Mouse (Mus musculus) left cerebral cortex, postnatal 25 days (tissue): Measurements from ENCODE around the gene Micu1. TPM values are rescaled to one million over a fixed set of nuclear protein-coding genes. Genes with fewer than 3 reads are reported as not detected.

Experiments used
- DNase-seq, 2 experiments: peaks; one replicate each; pipeline ENCODE4 v3.0.0; 2022; ENCODE audit warnings: low spot score in 2 of 2, mixed read lengths in 1 of 2
- intact Hi-C: fragments of 180-260 bp; cut with DNase I; formaldehyde crosslinking; loops from one replicate; pipeline ENCODE4 v1.15.1; 2025
- total RNA-seq, 2 experiments: library from RNA; stranded (reverse); gene quantifications; 2 replicates each; pipeline ENCODE4 v1.2.3; 2021

Gene Micu1
- total RNA-seq, 2 experiments from 2014 or later: 83.7 to 86.1 TPM

DNA sequence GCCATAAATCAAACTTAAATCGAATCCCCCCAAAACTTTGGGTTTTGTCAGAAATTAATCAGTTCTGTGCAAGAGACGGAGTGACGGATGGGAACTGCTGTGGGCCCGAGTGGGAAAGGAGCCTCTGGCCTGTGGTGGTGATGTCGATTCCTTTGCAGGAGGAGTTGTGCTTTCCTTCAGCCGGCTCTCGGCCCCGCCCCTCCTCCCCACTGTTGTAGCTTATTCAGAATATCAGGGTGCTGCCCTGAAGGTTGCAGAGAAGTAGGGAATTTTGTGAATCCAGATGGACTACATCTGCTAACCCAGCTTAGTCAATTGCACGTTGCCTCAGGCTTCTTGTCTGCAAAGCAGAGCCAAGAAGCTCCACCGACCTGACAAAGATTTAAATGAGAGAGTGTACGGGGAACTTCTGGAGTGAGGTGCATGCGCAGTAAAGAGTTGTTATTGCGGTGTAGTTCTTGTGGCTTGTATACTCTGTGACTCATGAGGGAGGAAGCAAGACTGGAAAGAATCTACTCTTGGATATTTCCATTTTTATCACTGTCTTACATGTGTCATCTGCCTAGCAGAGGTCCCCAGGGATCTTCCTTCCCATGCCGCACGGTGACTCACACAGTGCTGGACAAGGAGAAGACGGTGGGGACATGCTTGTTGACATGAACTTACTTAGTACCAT, 123.0 kb downstream of the Micu1 start:
- peak in 1 of 2 experiments; percentile 80 for DNase-seq
- intact Hi-C loops: no loop called here

DNA sequence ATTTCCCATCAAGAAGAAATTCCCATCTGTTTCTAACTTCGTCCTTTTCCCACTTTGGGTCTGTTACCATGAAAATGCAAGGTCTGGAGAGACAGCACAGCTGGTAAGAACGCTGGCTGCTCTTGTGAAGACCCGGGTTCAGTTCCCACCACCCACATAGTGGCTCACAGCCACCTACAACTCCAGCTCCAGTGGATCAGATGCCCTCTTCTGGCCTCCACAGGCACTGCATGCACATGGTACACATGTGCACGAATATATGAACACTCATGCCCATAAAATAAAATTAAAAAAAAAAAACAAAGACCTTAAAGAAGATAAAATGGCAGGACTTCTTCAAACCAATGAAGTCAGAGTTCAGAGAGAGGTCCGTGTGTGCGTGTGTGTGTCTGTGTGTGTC, 127.6 kb downstream of the Micu1 start:
- no peak for DNase-seq
- intact Hi-C loops: no loop called here

DNA sequence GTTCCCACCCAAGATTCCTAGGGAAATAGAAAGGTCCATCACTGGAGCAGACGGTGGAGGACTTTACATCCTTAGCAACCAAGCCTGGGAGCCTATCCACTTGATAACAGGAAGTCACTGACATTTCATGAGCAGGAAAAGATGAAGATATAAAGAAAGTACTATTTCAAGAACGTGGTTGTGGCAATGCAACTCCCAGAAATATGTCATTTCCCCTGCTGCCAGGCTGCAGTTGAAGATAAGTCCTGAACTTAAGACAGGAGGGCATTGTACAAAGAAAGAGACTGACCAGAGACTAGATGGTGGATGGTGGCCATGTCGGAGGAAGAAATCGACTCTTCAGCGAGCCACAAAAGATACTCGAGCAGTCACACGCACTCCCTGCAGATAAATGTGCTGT, 129.7 kb downstream of the Micu1 start:
- intact Hi-C loops: no loop called here
- DNase-seq: no peak

DNA sequence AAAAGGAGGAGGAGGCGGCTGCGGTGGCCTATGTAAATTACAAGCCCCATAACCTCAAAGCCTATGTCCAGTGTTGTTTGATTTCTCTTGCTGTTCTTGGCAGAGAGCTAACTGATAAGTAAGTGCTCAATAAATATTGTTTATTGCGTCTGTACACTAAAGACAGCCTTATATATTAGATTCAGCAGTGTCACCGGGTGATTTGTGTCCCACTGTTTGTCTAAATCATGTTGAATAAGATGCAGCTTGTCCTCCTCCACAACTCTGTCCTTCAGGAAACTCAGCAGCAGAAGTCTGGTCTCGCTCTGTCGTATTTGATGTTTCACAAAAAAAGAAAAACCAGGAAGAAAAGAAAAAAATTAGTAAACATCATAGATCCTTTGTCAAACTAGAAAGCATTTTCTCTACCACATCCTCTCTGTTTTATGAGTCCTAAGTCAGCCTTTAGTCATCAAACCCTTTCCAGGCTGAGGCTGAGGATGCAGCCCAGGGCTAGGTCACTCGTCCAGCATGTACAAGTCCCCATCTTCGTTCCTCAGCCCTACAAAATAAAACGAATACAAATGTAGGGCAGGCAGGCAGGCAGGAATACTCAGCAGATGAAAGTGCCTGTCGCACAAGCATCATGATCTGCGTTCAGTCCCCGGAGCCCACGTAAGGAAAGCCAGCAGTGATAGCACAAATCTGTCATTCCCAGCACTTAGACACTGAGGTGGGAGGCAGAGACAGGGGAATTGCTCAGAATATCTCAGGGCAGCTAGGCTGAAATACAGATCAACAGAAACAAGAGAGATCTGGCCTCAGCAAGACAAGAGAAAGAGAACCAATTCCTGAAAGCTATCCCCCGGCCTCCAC, 133.3 kb downstream of the Micu1 start:
- intact Hi-C loops: no loop called here
- DNase-seq: peak in 1 of 2 experiments; percentile 49

DNA sequence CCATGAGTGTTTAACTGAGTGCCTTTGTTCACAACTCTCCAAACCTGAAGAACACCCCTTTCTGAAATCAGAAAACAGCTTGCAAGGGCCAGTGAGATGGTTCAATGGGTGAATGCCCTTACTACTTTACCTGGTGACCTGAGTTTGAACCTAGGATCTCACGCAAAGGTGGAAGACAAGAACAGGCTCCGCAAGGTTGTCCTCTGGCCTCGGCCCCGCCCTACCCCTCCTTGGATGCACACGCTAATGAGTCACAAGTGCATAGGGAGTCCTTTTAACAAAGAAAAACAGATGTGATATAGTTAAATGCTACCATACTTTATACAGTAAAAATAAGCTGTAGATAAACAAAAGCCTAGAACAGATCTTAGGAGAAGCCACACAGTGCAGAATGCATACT, 135.2 kb downstream of the Micu1 start:
- no peak for DNase-seq
- intact Hi-C loops: no loop called here

DNA sequence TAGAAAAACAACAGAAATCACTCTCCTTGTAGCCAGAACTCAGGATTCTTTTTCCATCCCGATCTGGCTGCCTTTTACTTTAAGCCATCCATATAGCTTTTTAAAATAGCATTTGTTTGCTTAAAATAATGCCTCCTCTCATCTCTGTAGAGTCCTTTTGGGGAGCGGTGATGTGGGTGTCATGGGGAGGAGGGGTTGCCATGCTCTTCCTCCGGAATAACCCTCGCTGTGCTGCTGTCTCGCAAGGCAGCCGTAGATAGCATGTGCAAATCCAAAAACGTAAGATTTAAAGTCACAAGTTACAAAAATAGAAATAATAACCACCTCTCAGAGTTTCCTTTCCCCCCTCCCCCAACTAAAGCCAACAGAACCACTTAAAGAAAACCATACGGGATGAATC, 139.2 kb downstream of the Micu1 start:
- DNase-seq: peak in 1 of 2 experiments; percentile 79
- intact Hi-C loops: loop anchor here (5.0 kb wide), 2 partner anchors 139 to 249 kb away; partner anchors contain the start of gene Micu1

DNA sequence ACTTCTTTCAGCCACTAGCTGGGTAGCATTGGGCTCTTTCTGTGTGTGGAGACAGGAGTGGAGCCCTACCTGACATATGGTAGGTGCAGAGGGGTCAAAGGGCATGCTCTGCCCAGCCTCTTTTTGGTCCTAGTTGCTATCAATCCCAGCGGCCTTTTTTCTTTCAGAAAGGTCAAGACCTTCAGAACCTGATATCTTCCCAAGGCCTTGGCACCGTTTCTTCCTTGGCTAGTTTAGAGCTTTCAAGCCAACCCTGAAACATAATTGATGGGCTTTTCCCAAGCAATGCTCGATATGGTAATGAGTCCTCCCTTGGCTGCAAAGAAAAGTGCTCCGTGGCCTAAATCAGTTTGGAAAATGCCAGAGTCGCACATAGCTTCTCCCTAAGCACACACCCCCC, 140.8 kb downstream of the Micu1 start:
- intact Hi-C loops: loop anchor here (5.0 kb wide), 2 partner anchors 141 to 251 kb away; partner anchors contain the start of gene Micu1
- DNase-seq: no peak

DNA sequence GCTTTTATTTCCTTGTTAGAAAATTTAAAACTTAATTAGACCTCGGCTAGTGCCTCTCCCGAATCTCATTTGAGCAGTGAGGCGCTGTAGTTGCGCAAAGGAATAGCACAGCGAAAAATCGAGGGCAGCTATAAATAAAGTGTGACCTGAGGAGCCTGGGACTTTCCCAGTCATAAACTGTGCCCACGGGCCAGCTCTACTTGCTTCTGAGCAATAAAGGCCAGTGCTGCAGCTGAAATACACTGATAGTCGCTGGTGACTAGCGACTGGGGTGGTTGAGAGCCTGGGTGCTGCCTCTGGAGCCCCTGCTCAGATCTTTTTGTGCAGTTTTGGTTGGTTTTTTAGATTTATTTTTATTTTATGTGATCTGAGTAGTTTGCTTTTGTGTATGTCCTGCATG, 142.4 kb downstream of the Micu1 start:
- intact Hi-C loops: loop anchor here (5.0 kb wide), 2 partner anchors 142 to 252 kb away; partner anchors contain the start of gene Micu1
- no peak for DNase-seq

DNA sequence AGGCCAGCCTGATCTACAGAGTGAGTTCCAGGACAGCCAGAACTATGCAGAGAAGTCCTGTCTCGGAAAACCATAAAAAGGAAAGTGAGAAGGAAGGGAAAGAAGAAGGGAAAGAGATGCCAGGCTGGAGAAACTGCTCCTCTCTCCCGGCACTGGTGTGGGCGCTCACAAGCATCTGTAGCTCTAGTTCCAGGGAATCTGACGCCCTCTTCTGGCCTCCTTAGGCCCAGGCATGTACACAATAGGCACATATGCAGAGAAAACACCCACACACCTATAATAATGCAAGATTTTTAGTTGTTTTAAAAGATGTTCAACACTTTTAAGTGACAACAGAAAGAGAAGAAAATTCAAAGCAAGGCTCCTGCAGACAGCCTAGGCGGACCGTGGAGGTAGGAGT, 144.1 kb downstream of the Micu1 start:
- intact Hi-C loops: no loop called here
- peak; percentile 54 to 85 for DNase-seq

DNA sequence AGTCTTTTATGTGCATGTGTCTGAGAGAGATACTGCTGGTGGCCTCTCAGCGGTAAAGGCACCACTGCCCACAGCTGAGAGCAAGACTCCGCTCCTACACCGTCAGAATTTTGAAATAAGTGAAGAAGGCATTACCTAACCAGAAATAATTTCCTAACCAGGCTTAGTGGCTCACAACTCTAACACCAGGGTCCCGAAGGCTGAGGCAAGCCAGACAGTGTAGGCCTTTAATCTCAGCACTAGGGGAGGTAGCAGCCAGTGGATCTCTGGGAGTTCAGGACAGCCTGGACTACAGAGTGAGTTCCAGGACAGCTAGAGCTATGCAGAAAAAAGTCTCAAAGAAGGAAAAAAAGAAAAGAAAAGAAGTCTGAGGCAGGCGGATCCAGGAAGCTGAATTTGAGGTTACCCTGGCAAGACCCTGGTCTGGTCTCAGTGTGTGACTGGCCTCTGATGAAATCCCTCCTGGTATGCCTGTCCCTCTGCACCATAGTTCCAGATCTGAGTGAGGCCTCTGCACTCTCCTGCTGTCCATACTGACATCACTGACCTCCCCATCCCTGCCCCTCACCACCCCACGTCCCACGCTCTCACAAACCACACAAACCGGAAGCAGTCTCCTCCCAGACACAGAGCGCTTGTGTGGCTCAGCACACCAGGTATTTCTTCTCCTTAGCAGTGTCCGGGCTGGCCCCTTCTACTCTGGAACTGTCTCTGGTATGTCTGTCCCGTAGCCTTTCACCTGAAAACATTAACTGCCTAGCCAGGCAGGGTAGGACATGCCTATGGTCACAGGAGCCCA, 146.0 kb downstream of the Micu1 start:
- intact Hi-C loops: no loop called here
- no peak for DNase-seq

DNA sequence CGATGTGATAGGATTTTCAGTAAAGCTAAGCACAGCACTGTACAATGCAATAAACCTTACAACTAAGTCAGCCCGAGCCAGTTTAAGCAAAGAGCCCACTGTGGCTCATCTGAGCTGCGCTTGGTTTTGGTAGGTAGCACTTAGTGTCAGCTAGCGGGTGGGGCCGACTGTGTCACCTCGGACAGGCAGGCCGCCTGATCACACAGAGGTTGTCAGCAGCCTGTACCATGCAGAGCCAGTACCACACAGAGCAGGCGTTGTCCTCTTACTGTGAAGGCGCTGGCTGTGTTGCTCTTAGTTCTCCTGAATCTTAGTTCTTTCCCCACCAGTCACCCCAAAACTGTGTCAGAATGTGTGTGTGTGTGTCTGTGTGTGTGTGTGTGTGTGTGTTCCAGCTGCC, 146.7 kb downstream of the Micu1 start:
- intact Hi-C loops: no loop called here
- no peak for DNase-seq

DNA sequence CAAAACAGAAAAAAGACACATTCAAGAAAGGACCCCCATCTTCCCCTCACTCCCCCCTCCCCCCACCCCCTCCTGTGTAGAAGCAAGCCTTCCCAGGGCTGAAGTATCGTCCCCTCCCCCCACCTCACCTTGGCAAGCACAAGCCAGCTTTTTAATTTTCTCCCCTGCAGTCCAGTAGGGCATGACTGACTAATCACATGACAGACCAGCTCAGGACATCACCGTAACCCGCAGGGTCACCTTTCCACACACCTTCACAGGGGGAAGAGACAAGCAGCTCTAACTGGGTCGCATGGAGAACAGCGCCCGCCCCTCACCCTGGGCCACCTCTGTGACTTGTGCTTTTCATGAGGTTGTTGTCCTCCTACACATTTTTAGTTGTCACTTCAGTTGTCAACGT, 147.1 kb downstream of the Micu1 start:
- intact Hi-C loops: no loop called here
- no peak for DNase-seq

DNA sequence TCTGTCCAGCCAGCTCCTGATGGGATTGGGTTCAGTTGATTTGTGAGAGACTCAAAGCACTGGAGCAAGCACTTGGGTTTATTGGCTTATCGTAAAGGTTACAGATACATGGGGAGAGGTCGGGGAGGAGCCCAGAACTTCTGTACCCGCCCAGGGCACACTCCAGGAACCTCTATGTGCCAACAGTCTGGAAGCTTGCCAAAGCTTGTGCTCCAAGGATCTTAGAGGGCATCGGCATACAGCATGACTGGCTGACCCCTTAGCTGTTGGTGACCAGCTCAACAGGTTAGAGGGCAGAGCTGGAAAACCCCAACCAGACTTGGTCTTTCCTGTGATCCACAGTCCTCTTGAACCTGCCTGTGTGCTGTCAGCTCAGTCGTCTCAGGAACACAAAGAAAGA, 154.9 kb downstream of the Micu1 start:
- no peak for DNase-seq
- intact Hi-C loops: no loop called here

DNA sequence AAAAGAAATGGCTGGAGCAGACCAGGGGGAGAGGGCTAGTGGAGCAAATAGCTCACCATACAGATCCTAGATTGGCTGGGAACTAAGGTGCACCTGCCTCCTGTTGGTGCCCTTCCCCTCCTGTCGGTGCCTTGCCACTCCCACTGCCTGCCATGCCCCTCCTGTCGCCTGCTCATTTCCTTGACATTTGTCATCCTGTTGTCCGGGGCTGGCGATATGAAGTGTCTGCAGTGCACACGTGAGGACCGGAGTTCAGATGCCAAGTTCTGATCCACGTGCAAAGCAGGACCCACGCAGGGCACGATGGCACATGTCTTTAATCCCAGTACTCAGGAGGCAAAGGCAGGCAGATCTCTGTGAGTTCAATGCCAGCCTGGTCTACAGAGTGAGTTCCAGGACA, 158.4 kb downstream of the Micu1 start:
- no peak for DNase-seq
- intact Hi-C loops: no loop called here

DNA sequence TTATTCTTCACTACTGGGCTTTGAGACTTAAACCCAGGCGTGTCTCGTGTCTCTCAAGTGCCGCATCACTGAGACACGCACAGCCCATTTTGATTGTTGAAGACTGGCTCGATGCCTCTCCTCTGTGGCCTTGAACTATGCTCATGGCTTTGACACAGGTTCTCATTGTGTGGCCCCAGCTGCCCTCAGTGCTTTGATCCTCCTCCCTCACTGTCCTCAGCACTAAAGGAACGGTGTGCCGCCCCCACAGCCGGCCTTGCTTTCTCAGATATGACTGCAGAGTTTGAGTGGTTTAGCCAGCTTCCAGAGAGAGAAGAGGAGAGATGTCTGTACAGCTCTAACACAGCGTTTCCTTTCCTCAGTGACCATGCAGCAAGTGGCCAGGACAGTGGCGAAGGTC, 158.9 kb downstream of the Micu1 start:
- intact Hi-C loops: no loop called here
- no peak for DNase-seq

DNA sequence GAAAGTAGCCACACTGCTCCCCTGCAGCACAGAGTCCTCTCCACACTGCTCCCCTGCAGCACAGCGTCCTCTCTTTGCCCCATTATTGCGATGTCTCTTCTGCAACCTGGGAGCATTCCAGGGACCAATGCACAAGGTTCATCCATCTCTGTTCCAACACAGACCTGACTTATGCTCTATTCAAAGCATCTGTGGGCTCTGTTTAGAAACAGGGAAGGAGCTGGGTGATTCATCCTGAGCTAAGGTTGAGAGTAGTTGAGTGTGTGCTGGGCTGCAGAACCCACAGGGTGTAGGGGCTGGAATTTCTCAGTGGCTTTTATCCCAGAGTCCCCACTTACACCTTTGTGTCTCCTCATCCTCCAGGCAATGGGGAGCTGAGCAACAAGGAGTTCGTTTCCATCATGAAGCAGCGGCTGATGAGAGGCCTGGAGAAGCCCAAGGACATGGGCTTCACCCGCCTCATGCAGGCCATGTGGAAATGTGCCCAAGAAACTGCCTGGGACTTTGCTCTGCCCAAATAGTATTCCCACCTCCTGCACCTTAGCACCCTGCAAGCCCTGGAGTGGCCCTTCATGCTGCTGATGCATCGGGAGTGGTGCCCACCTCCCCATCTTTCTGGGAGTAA, 160.7 kb downstream of the Micu1 start:
- DNase-seq: no peak
- intact Hi-C loops: no loop called here

DNA sequence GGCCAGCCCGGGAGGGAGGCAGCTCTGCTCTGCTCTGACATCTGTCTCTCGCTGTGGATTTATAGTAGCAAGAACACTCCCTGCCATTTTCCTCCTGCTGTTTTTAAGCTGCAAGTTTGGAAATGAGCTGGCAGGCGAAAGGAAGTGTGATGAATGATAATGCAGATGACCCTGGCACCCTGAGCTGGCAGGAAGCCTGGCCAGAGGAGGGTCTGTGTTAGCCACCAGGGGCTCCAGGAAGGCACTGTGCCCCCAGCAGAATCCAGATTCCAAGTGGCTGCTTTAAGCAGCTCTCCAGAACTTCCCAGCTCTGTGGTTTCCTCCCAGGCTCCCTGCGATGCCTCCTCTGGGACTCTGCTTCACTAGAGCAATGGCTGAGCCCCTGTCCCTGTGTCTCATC, 161.3 kb downstream of the Micu1 start:
- intact Hi-C loops: no loop called here

DNA sequence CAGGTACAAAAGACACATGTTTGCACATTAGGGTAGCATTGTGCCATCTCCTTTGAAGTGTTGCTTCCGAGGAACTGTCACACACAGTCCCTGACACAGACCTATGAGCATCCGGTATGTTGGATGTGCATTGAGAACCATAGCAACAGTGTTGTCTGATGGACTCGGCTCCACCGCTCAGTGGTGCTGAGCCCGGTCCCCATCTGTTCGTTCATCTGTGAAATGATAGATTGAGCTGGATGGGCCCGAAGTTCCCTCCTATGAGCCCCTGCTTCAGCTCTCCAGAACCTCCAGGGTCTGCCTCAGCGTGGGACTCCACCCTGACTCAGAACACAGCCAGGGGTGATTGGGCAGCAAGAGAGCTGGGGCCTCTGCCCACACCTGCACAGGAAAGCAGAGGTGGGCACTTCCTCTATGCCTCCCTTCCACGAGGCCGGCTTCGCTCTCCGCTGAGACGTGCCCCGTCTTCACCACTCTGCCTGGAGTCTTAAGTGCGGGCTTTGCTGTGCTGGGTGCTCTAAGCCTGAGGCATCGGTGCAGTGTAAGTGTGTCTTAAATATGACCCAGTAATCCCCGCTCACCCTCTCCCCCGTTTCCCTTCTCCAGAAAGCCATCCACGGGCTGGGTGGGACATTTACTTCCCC, 162.1 kb downstream of the Micu1 start:
- no peak for DNase-seq
- intact Hi-C loops: no loop called here

More for the DNA sequence above, 161.3 kb downstream of the Micu1 start:
- no peak for DNase-seq
